Mouse (Mus musculus) MEL (cell line): ENCODE results near the gene Fgfr2. TPM values are rescaled to one million over a fixed set of nuclear protein-coding genes. Genes with fewer than 3 reads are reported as not detected.

Source experiments
- DNase-seq: peaks from one replicate; pipeline ENCODE4 v3.0.0; 2011; ENCODE audit warnings: low read depth, low spot score
- H3K27ac ChIP-seq: 2 replicates; pipeline ENCODE4 v1.5.1; 2012; ENCODE audit warnings: low read depth, mild to moderate bottlenecking, control low read depth, low read length, moderate library complexity; ENCODE audit not compliant: control insufficient read depth
- H3K27me3 ChIP-seq, 2 experiments: fragments of 150-350 bp in 1 of 2; sonication (generic) in 1 of 2; 2 replicates each; pipeline ENCODE4 v1.6.1; 2012; ENCODE audit warnings: low read length in 2 of 2, mild to moderate bottlenecking in 2 of 2, improper control_type of control experiment in 1 of 2, moderate library complexity in 1 of 2; ENCODE audit not compliant: insufficient read depth in 2 of 2, control insufficient read depth in 1 of 2
- H3K36me3 ChIP-seq, 2 experiments: 2 replicates each; pipeline ENCODE4 v1.6.1; 2012 to 2014; ENCODE audit warnings: low read length in 2 of 2, improper control_type of control experiment in 1 of 2, inconsistent platforms in 1 of 2, mild to moderate bottlenecking in 1 of 2; ENCODE audit not compliant: insufficient read depth in 2 of 2, control insufficient read depth in 1 of 2
- H3K4me1 ChIP-seq, 2 experiments: fragments of 150-350 bp in 1 of 2; sonication (generic) in 1 of 2; 2 replicates each; pipeline ENCODE4 v1.6.1; 2012; ENCODE audit warnings: low read length in 2 of 2, improper control_type of control experiment in 1 of 2, mild to moderate bottlenecking in 1 of 2; ENCODE audit not compliant: insufficient read depth in 2 of 2, control insufficient read depth in 1 of 2
- H3K4me3 ChIP-seq, 2 experiments: fragments of 150-350 bp in 1 of 2; sonication (generic) in 1 of 2; 2 replicates each; pipeline ENCODE4 v1.5.1; 2012; ENCODE audit warnings: low read depth in 2 of 2, low read length in 2 of 2, mild to moderate bottlenecking in 2 of 2, moderate library complexity in 2 of 2, control low read depth in 1 of 2, improper control_type of control experiment in 1 of 2; ENCODE audit not compliant: control insufficient read depth in 1 of 2, insufficient read depth in 1 of 2
- H3K79me2 ChIP-seq: 2 replicates; pipeline ENCODE4 v1.6.1; 2012; ENCODE audit warnings: mild to moderate bottlenecking, low read length, moderate library complexity; ENCODE audit not compliant: control insufficient read depth, poor library complexity, insufficient read depth
- H3K9ac ChIP-seq: 2 replicates; pipeline ENCODE4 v1.6.1; 2012; ENCODE audit warnings: low read depth, mild to moderate bottlenecking, control low read depth, low read length, moderate library complexity; ENCODE audit not compliant: control insufficient read depth, poor library complexity, severe bottlenecking
- H3K9me3 ChIP-seq: fragments of 150-350 bp; sonication (generic); replicated peaks from 2 replicates; pipeline ENCODE4 v1.6.1; 2012; ENCODE audit warnings: mild to moderate bottlenecking, low read length, improper control_type of control experiment, moderate library complexity; ENCODE audit not compliant: insufficient read depth
- CTCF ChIP-seq, 3 experiments: IDR thresholded peaks in 2 of 3; conservative IDR thresholded peaks in 1 of 3; 2 replicates each; pipeline ENCODE4 v1.5.1; 2011 to 2012; ENCODE audit warnings: low read length in 3 of 3, low read depth in 2 of 3, mild to moderate bottlenecking in 2 of 3, improper control_type of control experiment in 1 of 3, inconsistent platforms in 1 of 3, mixed read lengths in 1 of 3, moderate library complexity in 1 of 3; ENCODE audit not compliant: control insufficient read depth in 1 of 3, insufficient read depth in 1 of 3, poor library complexity in 1 of 3, severe bottlenecking in 1 of 3
- E2F4 ChIP-seq: IDR thresholded peaks from 2 replicates; pipeline ENCODE4 v1.6.1; 2011; ENCODE audit warnings: low read depth, low read length, improper control_type of control experiment, borderline replicate concordance
- ETS1 ChIP-seq: IDR thresholded peaks from 2 replicates; pipeline ENCODE4 v1.6.1; 2012; ENCODE audit warnings: low read depth, mild to moderate bottlenecking, inconsistent platforms, low read length, improper control_type of control experiment, moderate library complexity
- HCFC1 ChIP-seq: IDR thresholded peaks from 2 replicates; pipeline ENCODE4 v1.6.1; 2012; ENCODE audit warnings: low read depth, mild to moderate bottlenecking, inconsistent platforms, low read length, improper control_type of control experiment, moderate library complexity
- JUND ChIP-seq: IDR thresholded peaks from 2 replicates; pipeline ENCODE4 v1.6.1; 2011; ENCODE audit warnings: low read depth, mild to moderate bottlenecking, improper control_type of control experiment, low read length
- KAT2A ChIP-seq: conservative IDR thresholded peaks from 2 replicates; pipeline ENCODE4 v1.6.1; 2012; ENCODE audit warnings: low read depth, low read length, improper control_type of control experiment, inconsistent platforms
- MAFK ChIP-seq: IDR thresholded peaks from 2 replicates; pipeline ENCODE4 v1.6.1; 2011; ENCODE audit warnings: low read depth, mild to moderate bottlenecking, low read length, improper control_type of control experiment, borderline replicate concordance
- MEF2A ChIP-seq: IDR thresholded peaks from 2 replicates; pipeline ENCODE4 v1.6.1; 2014; ENCODE audit warnings: low read depth, mild to moderate bottlenecking, inconsistent platforms, low read length, improper control_type of control experiment; ENCODE audit not compliant: poor library complexity, insufficient replicate concordance, severe bottlenecking; ENCODE audit errors: extremely low read depth
- MXI1 ChIP-seq: IDR thresholded peaks from 2 replicates; pipeline ENCODE4 v1.6.1; 2011; ENCODE audit warnings: mild to moderate bottlenecking, low read depth, low read length, improper control_type of control experiment
- MYC ChIP-seq: IDR thresholded peaks from 2 replicates; pipeline ENCODE4 v1.6.1; 2011; ENCODE audit warnings: low read depth, mild to moderate bottlenecking, low read length, improper control_type of control experiment, moderate library complexity
- NELFE ChIP-seq: IDR thresholded peaks from 2 replicates; pipeline ENCODE4 v1.6.1; 2011; ENCODE audit warnings: low read depth, low read length, improper control_type of control experiment
- POLR2A ChIP-seq, 2 experiments: IDR thresholded peaks; 2 replicates each; pipeline ENCODE4 v1.6.1; 2011 to 2012; ENCODE audit warnings: low read length in 2 of 2, mild to moderate bottlenecking in 2 of 2, control low read depth in 1 of 2, improper control_type of control experiment in 1 of 2, low read depth in 1 of 2, moderate library complexity in 1 of 2; ENCODE audit not compliant: control insufficient read depth in 1 of 2, insufficient read depth in 1 of 2, poor library complexity in 1 of 2
- POLR2AphosphoS2 ChIP-seq: IDR thresholded peaks from 2 replicates; pipeline ENCODE4 v1.6.1; 2011; ENCODE audit warnings: low read length, improper control_type of control experiment
- RAD21 ChIP-seq: IDR thresholded peaks from 2 replicates; pipeline ENCODE4 v1.6.1; 2011; ENCODE audit warnings: mild to moderate bottlenecking, low read depth, low read length, improper control_type of control experiment
- RCOR1 ChIP-seq: IDR thresholded peaks from 2 replicates; pipeline ENCODE4 v1.6.1; 2012; ENCODE audit warnings: low read depth, mild to moderate bottlenecking, inconsistent platforms, low read length, improper control_type of control experiment
- SIN3A ChIP-seq: IDR thresholded peaks from 2 replicates; pipeline ENCODE4 v1.6.1; 2012; ENCODE audit warnings: low read length, improper control_type of control experiment, inconsistent platforms
- TAL1 ChIP-seq: IDR thresholded peaks from 2 replicates; pipeline ENCODE4 v1.6.1; 2012; ENCODE audit warnings: mild to moderate bottlenecking, inconsistent platforms, low read length, moderate library complexity, mixed read lengths
- TCF12 ChIP-seq: IDR thresholded peaks from 2 replicates; pipeline ENCODE4 v1.6.1; 2014; ENCODE audit warnings: low read depth, mild to moderate bottlenecking, inconsistent platforms, low read length, improper control_type of control experiment, moderate library complexity
- UBTF ChIP-seq: IDR thresholded peaks from 2 replicates; pipeline ENCODE4 v1.6.1; 2012; ENCODE audit warnings: low read depth, mild to moderate bottlenecking, inconsistent platforms, low read length, improper control_type of control experiment, moderate library complexity, borderline replicate concordance; ENCODE audit not compliant: insufficient read depth
- ZC3H11A ChIP-seq: IDR thresholded peaks from 2 replicates; pipeline ENCODE4 v1.6.1; 2012; ENCODE audit warnings: low read depth, mild to moderate bottlenecking, inconsistent platforms, low read length, improper control_type of control experiment
- ZMIZ1 ChIP-seq: IDR thresholded peaks from 2 replicates; pipeline ENCODE4 v1.6.1; 2012; ENCODE audit warnings: low read depth, mild to moderate bottlenecking, inconsistent platforms, low read length, improper control_type of control experiment, moderate library complexity
- polyA plus RNA-seq, 2 experiments: library from polyadenylated mRNA; stranded (reverse) in 1 of 2; unstranded in 1 of 2; fragments of >175 nt in 1 of 2; fragments of >200 nt in 1 of 2; gene quantifications; 2 replicates each; pipeline versions ENCODE4 v1.2.1 to v1.2.4; 2012; ENCODE audit warnings: low replicate concordance in 2 of 2, low read depth in 1 of 2; ENCODE audit not compliant: insufficient read length in 2 of 2, insufficient read depth in 1 of 2, missing spikeins in 1 of 2
- total RNA-seq: library from RNA; depleted of rRNA; stranded (reverse); fragments of 300-350 nt; gene quantifications from 2 replicates; pipeline ENCODE4 v1.2.3, GENCODE M21; 2012

Gene Fgfr2
- total and polyA plus RNA-seq, 3 experiments = not detected

- Histone ChIP-seq H3K4me1 (no peaks in the 10 kb centered on the region), H3K4me3 (no peak overlapping the region), H3K27ac (no peak overlapping the region), H3K79me2 (no peaks in the 10 kb centered on the region), H3K9ac (no peak overlapping the region), H3K9me3 (no peaks in the 10 kb centered on the region), H3K27me3 (no peaks in the 10 kb centered on the region), H3K36me3 (no peaks in the 10 kb centered on the region)
- TF ChIP-seq ZMIZ1 (no peak), MXI1 (no peak), E2F4 (no peak), POLR2A (IDR thresholded peaks at IDR 0.05; ENCODE audit: control insufficient read depth in 1 of 2, insufficient read depth in 1 of 2, low read depth in 1 of 2, low read length in 2 of 2, poor library complexity in 1 of 2) (no peak), NELFE (no peak), SIN3A (no peak), POLR2AphosphoS2 (no peak), TCF12 (no peak), MYC (no peak), JUND (no peak), MAFK (no peak), ETS1 (no peak), UBTF (no peak), CTCF (IDR thresholded peaks at IDR 0.05 in 2 of 3, conservative IDR thresholded peaks at IDR 0.05 in 1 of 3; ENCODE audit: control insufficient read depth in 1 of 3, insufficient read depth in 1 of 3, low read depth in 2 of 3, low read length in 3 of 3, poor library complexity in 1 of 3, severe bottlenecking in 1 of 3) (no peak), MEF2A (no peak)
- no peak for DNase-seq
Measured at GRCm38 (mm10) chr7:130961429-130961828, 2161.7 kb downstream of the Fgfr2 start.

- H3K9me3 ChIP-seq = no peaks in the 10 kb centered on the region
- no peaks in the 10 kb centered on the region for H3K27me3 ChIP-seq
- no peak overlapping the region for H3K4me3 ChIP-seq
Measured at GRCm38 (mm10) chr7:130959868-130960267, 2163.3 kb downstream of the Fgfr2 start.

More at GRCm38 (mm10) chr7:130959868-130960267, 2163.3 kb downstream of the Fgfr2 start:
- H3K79me2 ChIP-seq = no peaks in the 10 kb centered on the region
- H3K27ac ChIP-seq = no peak overlapping the region
- no peaks in the 10 kb centered on the region for H3K4me1 ChIP-seq
- H3K9ac ChIP-seq = no peak overlapping the region
- DNase-seq = no peak
- no peaks in the 10 kb centered on the region for H3K36me3 ChIP-seq
- TF ChIP-seq JUND = no peak
- no peak for TF ChIP-seq RCOR1
- TF ChIP-seq TAL1 = no peak
- TF ChIP-seq ZMIZ1 = no peak
- TF ChIP-seq E2F4 = no peak
- no peak for TF ChIP-seq RAD21
- TF ChIP-seq ZC3H11A = no peak
- no peak for TF ChIP-seq HCFC1
- no peak for TF ChIP-seq KAT2A
